Comparison of ENCODE assay signal across 28 mouse cellular contexts in genomic region chr3:102108201-102108600, GRCm38 (mm10). TPM values are rescaled to one million over a fixed set of nuclear protein-coding genes. Genes with fewer than 3 reads are reported as not detected.
DNase-seq lines count a peak whose midpoint lies in the region; ATAC-seq and TF ChIP-seq lines count a peak whose summit lies in the region.
"Had no signal": no experiment of that assay in that cellular context is flagged by ENCODE, and none has a peak within 500 bp of the region (broad histone marks: within the 10 kb centered on the region; RNA-seq: fewer than 3 reads in every experiment).

No protein-coding gene starts in this region.

- ATAC-seq in embryonic facial prominence, embryonic 14.5 days (ENCODE audit: low read depth) = no peak
- no peak for ATAC-seq in kidney, embryonic 14.5 days (ENCODE audit: low FRiP score, low TSS enrichment)
- ATAC-seq: CD4-positive, CD25-positive, alpha-beta regulatory T cell, adult 4 months; intestine, postnatal 0 days; liver, embryonic 12.5 days had no signal

- peak; percentile 22 for DNase-seq in embryonic facial prominence, embryonic 14.5 days (ENCODE audit: low spot score)
- DNase-seq in embryonic facial prominence, embryonic 10.5 days (ENCODE audit: low spot score) = no peak
- peak; percentile 61 for DNase-seq in kidney, adult 9 months
- DNase-seq in ES-CJ7 (ENCODE audit: low read depth, low spot score) = peak; percentile 14
- DNase-seq in right cerebral cortex, postnatal 14 days = no peak
- DNase-seq in right cerebral cortex, postnatal 36 days (ENCODE audit: low spot score in 2 of 2) = no peak
- DNase-seq: adrenal gland, postnatal 10 days; cerebellum, adult 2 months; cerebellum, postnatal 36 days; embryo, embryonic 11 days; gastrocnemius, postnatal 25 days; heart, adult 18-20 months; heart, postnatal 10 days; kidney, postnatal 4 days; lung, adult 18-20 months; lung, postnatal 10 days; thymus, postnatal 36 days had no signal

- no peaks in the 10 kb centered on the region for H3K27me3 ChIP-seq in embryonic facial prominence, embryonic 14.5 days (replicated peaks; ENCODE audit: control insufficient read depth, insufficient read depth, low read length)
- no peaks in the 10 kb centered on the region; the same call in 1 of the 2 replicates for H3K27me3 ChIP-seq in embryonic facial prominence, embryonic 10.5 days (replicated peaks; ENCODE audit: low read depth, poor library complexity, severe bottlenecking)
- H3K27me3 ChIP-seq in kidney, embryonic 14.5 days (ENCODE audit: control insufficient read depth, insufficient read depth, low read length) = no peaks in the 10 kb centered on the region
- H3K27me3 ChIP-seq: embryonic facial prominence, embryonic 15.5 days; heart, embryonic 12.5 days; limb, embryonic 13.5 days; liver, embryonic 12.5 days; stomach, embryonic 15.5 days had no signal

- no peaks in the 10 kb centered on the region for H3K4me1 ChIP-seq in embryonic facial prominence, embryonic 14.5 days (ENCODE audit: control insufficient read depth, insufficient read depth, low read length)
- H3K4me1 ChIP-seq in embryonic facial prominence, embryonic 10.5 days = peaks cover 7% of the 10 kb centered on the region; the same call in 1 of the 2 replicates
- H3K4me1 ChIP-seq in kidney, embryonic 14.5 days (ENCODE audit: control insufficient read depth, insufficient read depth, low read length) = peaks cover 12% of the 10 kb centered on the region; the same call in 1 of the 2 replicates
- H3K4me1 ChIP-seq in embryonic fibroblast, embryonic 13.5 days (ENCODE audit: control insufficient read depth, insufficient read depth, low read length) = peaks cover 8% of the 10 kb centered on the region
- H3K4me1 ChIP-seq: liver, embryonic 12.5 days; stomach, embryonic 15.5 days had no signal

- no peaks in the 10 kb centered on the region for H3K36me3 ChIP-seq in embryonic facial prominence, embryonic 14.5 days (ENCODE audit: control insufficient read depth, insufficient read depth, low read length)
- no peaks in the 10 kb centered on the region for H3K36me3 ChIP-seq in embryonic facial prominence, embryonic 10.5 days (replicated peaks)
- no peaks in the 10 kb centered on the region for H3K36me3 ChIP-seq in kidney, embryonic 14.5 days (ENCODE audit: control insufficient read depth, insufficient read depth, low read length)
- H3K36me3 ChIP-seq: embryonic facial prominence, embryonic 15.5 days; forebrain, embryonic 10.5 days; heart, embryonic 12.5 days; hindbrain, embryonic 10.5 days; limb, embryonic 13.5 days; liver, embryonic 12.5 days; stomach, embryonic 15.5 days had no signal

- H3K9me3 ChIP-seq in embryonic facial prominence, embryonic 14.5 days (ENCODE audit: control insufficient read depth, low read length) = no peaks in the 10 kb centered on the region
- H3K9me3 ChIP-seq in embryonic facial prominence, embryonic 10.5 days = no peaks in the 10 kb centered on the region
- no peaks in the 10 kb centered on the region for H3K9me3 ChIP-seq in kidney, embryonic 14.5 days (ENCODE audit: control insufficient read depth, low read length)
- H3K9me3 ChIP-seq: embryonic facial prominence, embryonic 15.5 days; forebrain, embryonic 10.5 days; heart, embryonic 12.5 days; hindbrain, embryonic 10.5 days; limb, embryonic 13.5 days; liver, embryonic 12.5 days; stomach, embryonic 15.5 days had no signal

- no peak overlapping the region for H3K4me3 ChIP-seq in embryonic facial prominence, embryonic 14.5 days (ENCODE audit: low read depth, low read length)
- no peak overlapping the region for H3K4me3 ChIP-seq in embryonic facial prominence, embryonic 10.5 days
- no peak overlapping the region for H3K4me3 ChIP-seq in kidney, embryonic 14.5 days (ENCODE audit: low read length)
- no peak overlapping the region for H3K4me3 ChIP-seq in embryonic fibroblast, embryonic 13.5 days (ENCODE audit: insufficient read depth, low read length)
- H3K4me3 ChIP-seq: embryonic facial prominence, embryonic 15.5 days; forebrain, embryonic 10.5 days; heart, embryonic 12.5 days; hindbrain, embryonic 10.5 days; limb, embryonic 13.5 days; liver, embryonic 12.5 days; stomach, embryonic 15.5 days had no signal

- no peak for TF ChIP-seq CTCF in embryonic fibroblast, embryonic 13.5 days (IDR thresholded peaks at IDR 0.05; ENCODE audit: borderline replicate concordance, insufficient read depth, low read length)

- H3K9ac ChIP-seq in embryonic facial prominence, embryonic 14.5 days (ENCODE audit: low read depth, low read length) = no peak overlapping the region
- H3K9ac ChIP-seq in kidney, embryonic 14.5 days (ENCODE audit: low read depth, low read length) = no peak overlapping the region
- H3K9ac ChIP-seq: embryonic facial prominence, embryonic 15.5 days; heart, embryonic 12.5 days; limb, embryonic 13.5 days; liver, embryonic 12.5 days; stomach, embryonic 15.5 days had no signal

- 65% methylated on average over 3 of the region's 3 CpGs for WGBS in embryonic facial prominence, embryonic 14.5 days
- 87% methylated on average over 3 of the region's 3 CpGs for WGBS in embryonic facial prominence, embryonic 10.5 days
- WGBS in kidney, embryonic 14.5 days = 78% methylated on average over 3 of the region's 3 CpGs

- H3K4me2 ChIP-seq in embryonic facial prominence, embryonic 14.5 days (ENCODE audit: low read depth, low read length) = no peak overlapping the region
- no peak overlapping the region for H3K4me2 ChIP-seq in kidney, embryonic 14.5 days (replicated peaks; ENCODE audit: low read depth, low read length)
- H3K4me2 ChIP-seq: embryonic facial prominence, embryonic 15.5 days; heart, embryonic 12.5 days; limb, embryonic 13.5 days; liver, embryonic 12.5 days; stomach, embryonic 15.5 days had no signal

- H3K27ac ChIP-seq in embryonic facial prominence, embryonic 14.5 days (replicated peaks; ENCODE audit: low read depth, low read length) = no peak overlapping the region
- no peak overlapping the region for H3K27ac ChIP-seq in embryonic facial prominence, embryonic 10.5 days (replicated peaks)
- no peak overlapping the region for H3K27ac ChIP-seq in kidney, embryonic 14.5 days (ENCODE audit: low read depth, low read length)
- peak overlapping the region; percentile 41; the same call in 1 of the 2 replicates for H3K27ac ChIP-seq in embryonic fibroblast, embryonic 13.5 days (ENCODE audit: insufficient read depth, low read length)
- H3K27ac ChIP-seq: embryonic facial prominence, embryonic 15.5 days; forebrain, embryonic 10.5 days; hindbrain, embryonic 10.5 days; limb, embryonic 13.5 days; liver, embryonic 12.5 days; stomach, embryonic 15.5 days had no signal

- TF ChIP-seq POLR2A in embryonic fibroblast, embryonic 13.5 days (IDR thresholded peaks at IDR 0.05; ENCODE audit: low read depth, low read length) = no peak

RNA-seq across cellular contexts. Expression of gene Casq2, which starts 22.0 kb away (rescaled TPM):
- polyA plus RNA-seq in embryonic facial prominence, embryonic 14.5 days (2014; fragmentation: Nextera tagmentation; extraction: Ambion mirVana) = 128 and 199 TPM in 2 replicates
- 0.10 and 0.16 TPM in 2 replicates for polyA plus RNA-seq in embryonic facial prominence, embryonic 10.5 days (2016; fragmentation: Nextera tagmentation; extraction: Ambion mirVana)
- 0.47 and 0.50 TPM in 2 replicates for polyA plus RNA-seq in kidney, embryonic 14.5 days (2014; fragmentation: Nextera tagmentation; extraction: Ambion mirVana)
- polyA plus RNA-seq in embryonic fibroblast, embryonic 13.5 days (2011; ENCODE audit: insufficient read length, low read depth, missing spikeins) = 0.20 and 1.2 TPM in 2 replicates
- polyA plus RNA-seq: CD4-positive, CD25-positive, alpha-beta regulatory T cell, adult 4 months; forebrain, embryonic 10.5 days had no signal

Comparison
In these comparisons a context has a peak if more than half of its experiments do, and no peak if none do; other contexts are left out.
1. DNase-seq: peak in embryonic facial prominence, embryonic 14.5 days (single experiment), kidney, adult 9 months (single experiment) and ES-CJ7 (single experiment); none in embryonic facial prominence, embryonic 10.5 days (single experiment), right cerebral cortex, postnatal 14 days (single experiment) and right cerebral cortex, postnatal 36 days (0 of 2).
2. RNA of gene Casq2, which starts 22.0 kb away (polyA plus RNA-seq): 128 to 199 TPM in embryonic facial prominence, embryonic 14.5 days; 0.20 to 1.2 TPM in embryonic fibroblast, embryonic 13.5 days, 0.47 to 0.50 TPM in kidney, embryonic 14.5 days and 0.10 to 0.16 TPM in embryonic facial prominence, embryonic 10.5 days; every median in the first group is over 10 times any median in the second.